Mouse (Mus musculus): ENCODE data around the gene Abraxas2. TPM values are rescaled to one million over a fixed set of nuclear protein-coding genes. Genes with fewer than 3 reads are reported as not detected.

The Abraxas2 gene
- 43.0 and 43.1 TPM in 2 replicates for polyA plus RNA-seq (2016; fragmentation: Nextera tagmentation; extraction: Ambion mirVana)

- peak within 1 kb of the TSS; percentile 72 for H3K4me2 ChIP-seq (replicated peaks)
- H3K36me3 ChIP-seq, result no peaks in the 10 kb centered on the region
- no peaks in the 10 kb centered on the region for H3K9me3 ChIP-seq
- peak within 1 kb of the TSS; percentile 92 for H3K9ac ChIP-seq
- WGBS, result 1% methylated on average over 53 of the region's 53 CpGs
- peaks cover 9% of the 10 kb centered on the region; the same call in 1 of the 2 replicates for H3K4me1 ChIP-seq
- peak; percentile 93 for ATAC-seq (ENCODE audit: insufficient number of reproducible peaks, insufficient read depth, low FRiP score, low TSS enrichment)
- H3K27me3 ChIP-seq, result no peaks in the 10 kb centered on the region
- peak within 1 kb of the TSS; percentile 78 for H3K27ac ChIP-seq
- peak within 1 kb of the TSS; percentile 100 for H3K4me3 ChIP-seq
Measured at GRCm38 (mm10) chr7:132859042-132859958, at the start of gene Abraxas2. Abraxas2 (plus strand) TSS chr7:132859225.

GRCm38 (mm10) chr7:132809721-132810120 lies 49.3 kb upstream of the Abraxas2 start:
- Histone ChIP-seq H3K4me1 (peaks cover 71% of the 10 kb centered on the region), H3K36me3 (no peaks in the 10 kb centered on the region), H3K27me3 (no peaks in the 10 kb centered on the region), H3K4me2 (replicated peaks) (peak overlapping the region; percentile 44; the same call in 1 of the 2 replicates), H3K4me3 (no peak overlapping the region), H3K9ac (no peak overlapping the region), H3K27ac (peak overlapping the region; percentile 91; the same call in 1 of the 2 replicates), H3K9me3 (no peaks in the 10 kb centered on the region)
- WGBS, result 24% methylated on average over 6 of the region's 6 CpGs
- no peak for ATAC-seq (ENCODE audit: insufficient number of reproducible peaks, insufficient read depth, low FRiP score, low TSS enrichment)

- no peak overlapping the region for H3K9ac ChIP-seq
- H3K4me1 ChIP-seq, result peaks cover 75% of the 10 kb centered on the region
Measured at GRCm38 (mm10) chr7:132810368-132810767, 48.7 kb upstream of the Abraxas2 start.

GRCm38 (mm10) chr7:132810879-132811278 lies 48.1 kb upstream of the Abraxas2 start:
- H3K27me3 ChIP-seq, result no peaks in the 10 kb centered on the region
- H3K9me3 ChIP-seq, result no peaks in the 10 kb centered on the region
- peak overlapping the region; percentile 81 for H3K4me2 ChIP-seq (replicated peaks)
- H3K4me1 ChIP-seq, result peaks cover 80% of the 10 kb centered on the region
- 0 out of 2 replicates have a peak overlapping the region, but pooled peaks have one; percentile 54 for H3K27ac ChIP-seq
- H3K4me3 ChIP-seq, result peak overlapping the region; percentile 70; the same call in 1 of the 2 replicates
- no peaks in the 10 kb centered on the region for H3K36me3 ChIP-seq
- no peak; the same call in 1 of the 2 replicates for ATAC-seq (ENCODE audit: insufficient number of reproducible peaks, insufficient read depth, low FRiP score, low TSS enrichment)
- WGBS, result 39% methylated on average over 1 of the region's 1 CpGs
- H3K9ac ChIP-seq, result no peak overlapping the region

More at GRCm38 (mm10) chr7:132810368-132810767, 48.7 kb upstream of the Abraxas2 start:
- Histone ChIP-seq H3K36me3 (no peaks in the 10 kb centered on the region), H3K27ac (peak overlapping the region; percentile 54; the same call in 1 of the 2 replicates), H3K4me2 (replicated peaks) (peak overlapping the region; percentile 81), H3K27me3 (no peaks in the 10 kb centered on the region), H3K9me3 (no peaks in the 10 kb centered on the region), H3K4me3 (no peak overlapping the region; the same call in 1 of the 2 replicates)
- ATAC-seq (ENCODE audit: insufficient number of reproducible peaks, insufficient read depth, low FRiP score, low TSS enrichment), result no peak
- 14% methylated on average over 6 of the region's 6 CpGs for WGBS

GRCm38 (mm10) chr7:132811716-132812618 lies 47.1 kb upstream of the Abraxas2 start:
- no peaks in the 10 kb centered on the region for H3K9me3 ChIP-seq
- H3K4me2 ChIP-seq (replicated peaks), result peak overlapping the region; percentile 81
- peak overlapping the region; percentile 70 for H3K4me3 ChIP-seq
- no peaks in the 10 kb centered on the region for H3K36me3 ChIP-seq
- no peak for ATAC-seq (ENCODE audit: insufficient number of reproducible peaks, insufficient read depth, low FRiP score, low TSS enrichment)
- no peaks in the 10 kb centered on the region for H3K27me3 ChIP-seq
- 8% methylated on average over 23 of the region's 23 CpGs for WGBS
- H3K27ac ChIP-seq, result peak overlapping the region; percentile 83
- peak overlapping the region; percentile 83 for H3K9ac ChIP-seq
- peaks cover 73% of the 10 kb centered on the region for H3K4me1 ChIP-seq

GRCm38 (mm10) chr7:132812619-132813415 lies 46.2 kb upstream of the Abraxas2 start:
- Histone ChIP-seq H3K4me3 (peak overlapping the region; percentile 70), H3K9me3 (no peaks in the 10 kb centered on the region), H3K4me2 (replicated peaks) (peak overlapping the region; percentile 81), H3K27ac (peak overlapping the region; percentile 83), H3K9ac (peak overlapping the region; percentile 83), H3K27me3 (no peaks in the 10 kb centered on the region), H3K4me1 (peaks cover 64% of the 10 kb centered on the region), H3K36me3 (no peaks in the 10 kb centered on the region)
- under 1% methylated on average over 59 of the region's 59 CpGs for WGBS
- ATAC-seq (ENCODE audit: insufficient number of reproducible peaks, insufficient read depth, low FRiP score, low TSS enrichment), result 0 out of 2 replicates have a peak, but pooled peaks have one; percentile 10

- Histone ChIP-seq H3K27me3 (no peaks in the 10 kb centered on the region), H3K4me2 (replicated peaks) (peak within 1 kb of the TSS; percentile 81), H3K4me1 (peaks cover 57% of the 10 kb centered on the region), H3K36me3 (no peaks in the 10 kb centered on the region), H3K4me3 (peak within 1 kb of the TSS; percentile 70), H3K27ac (peak within 1 kb of the TSS; percentile 83), H3K9ac (peak within 1 kb of the TSS; percentile 83), H3K9me3 (no peaks in the 10 kb centered on the region)
- WGBS, result under 1% methylated on average over 81 of the region's 85 CpGs
- ATAC-seq (ENCODE audit: insufficient number of reproducible peaks, insufficient read depth, low FRiP score, low TSS enrichment), result 0 out of 2 replicates have a peak, but pooled peaks have one; percentile 29
Measured at GRCm38 (mm10) chr7:132813416-132814088, 45.5 kb upstream of the Abraxas2 start, which contains the start of gene Fam53b. Fam53b (minus strand) TSS chr7:132813886.

- H3K9me3 ChIP-seq, result no peaks in the 10 kb centered on the region
- peak overlapping the region; percentile 83 for H3K9ac ChIP-seq
- ATAC-seq (ENCODE audit: insufficient number of reproducible peaks, insufficient read depth, low FRiP score, low TSS enrichment), result no peak
- peak overlapping the region; percentile 83 for H3K27ac ChIP-seq
- H3K36me3 ChIP-seq, result no peaks in the 10 kb centered on the region
- H3K4me1 ChIP-seq, result peaks cover 52% of the 10 kb centered on the region
- 1% methylated on average over 7 of the region's 7 CpGs for WGBS
- H3K4me3 ChIP-seq, result peak overlapping the region; percentile 70
- peak overlapping the region; percentile 81 for H3K4me2 ChIP-seq (replicated peaks)
- H3K27me3 ChIP-seq, result no peaks in the 10 kb centered on the region
Measured at GRCm38 (mm10) chr7:132814089-132814450, 45.0 kb upstream of the Abraxas2 start.

GRCm38 (mm10) chr7:132815081-132815480 lies 43.9 kb upstream of the Abraxas2 start:
- Histone ChIP-seq H3K9me3 (no peaks in the 10 kb centered on the region), H3K27ac (no peak overlapping the region), H3K27me3 (no peaks in the 10 kb centered on the region), H3K4me1 (peaks cover 42% of the 10 kb centered on the region), H3K36me3 (peaks cover 1% of the 10 kb centered on the region; the same call in 1 of the 2 replicates), H3K9ac (no peak overlapping the region), H3K4me3 (no peak overlapping the region), H3K4me2 (replicated peaks) (no peak overlapping the region)
- ATAC-seq (ENCODE audit: insufficient number of reproducible peaks, insufficient read depth, low FRiP score, low TSS enrichment), result no peak
- 21% methylated on average over 5 of the region's 5 CpGs for WGBS

- no peaks in the 10 kb centered on the region for H3K9me3 ChIP-seq
- no peak for ATAC-seq (ENCODE audit: insufficient number of reproducible peaks, insufficient read depth, low FRiP score, low TSS enrichment)
- peaks cover 27% of the 10 kb centered on the region for H3K4me1 ChIP-seq
- no peaks in the 10 kb centered on the region for H3K27me3 ChIP-seq
- peaks cover 6% of the 10 kb centered on the region; the same call in 1 of the 2 replicates for H3K36me3 ChIP-seq
- H3K4me2 ChIP-seq (replicated peaks), result no peak overlapping the region
- no peak overlapping the region for H3K27ac ChIP-seq
- no peak overlapping the region for H3K9ac ChIP-seq
- H3K4me3 ChIP-seq, result no peak overlapping the region
- WGBS, result 76% methylated on average over 2 of the region's 2 CpGs
Measured at GRCm38 (mm10) chr7:132816528-132816927, 42.5 kb upstream of the Abraxas2 start.
